Mouse (Mus musculus) cerebellum, adult 11-12 months (tissue): ENCODE measurements at regions not wholly inside any gene's neighbourhood (a gene's known extent, or its start where the extent isn't known, plus 50 kb on each side); places are given as distances from the start of the nearest gene placed in this dataset.
A peak's percentile ranks its signal among the peaks of the same experiment; 100 is the strongest.

Source experiments
- DNase-seq: peaks from one replicate; pipeline ENCODE4 v3.0.0; 2022

- no peak for DNase-seq
Observed at GRCm38 (mm10) chr6:147755750-147756523, 280.3 kb downstream of the Ccdc91 start.

GRCm38 (mm10) chr6:147759485-147759884 is 283.9 kb downstream of the Ccdc91 start:
- DNase-seq: no peak

DNA sequence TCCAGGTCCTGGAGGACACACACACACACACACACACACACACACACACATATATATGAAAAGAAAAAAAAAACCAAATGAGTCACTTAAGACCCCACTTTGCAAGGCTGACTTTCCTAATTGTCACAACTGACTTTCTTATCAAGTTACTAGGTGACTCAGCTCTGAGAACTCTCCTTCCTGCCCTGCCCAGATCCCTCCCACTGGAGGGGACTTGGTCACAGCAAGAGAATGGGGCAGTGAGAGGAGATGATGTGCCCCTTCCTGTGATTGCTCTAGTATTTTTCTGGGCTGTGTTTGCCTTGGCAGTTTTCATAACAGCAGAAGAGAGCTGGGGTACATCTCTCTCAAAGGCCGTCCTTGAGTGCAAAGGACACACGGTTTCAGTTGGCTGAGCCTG is 284.5 kb downstream of the Ccdc91 start:
- no peak for DNase-seq

GRCm38 (mm10) chr6:147765241-147765640 is 281.8 kb upstream of the Far2 start:
- no peak for DNase-seq

- DNase-seq: no peak
Observed at GRCm38 (mm10) chr6:147769180-147769579, 277.9 kb upstream of the Far2 start.

- DNase-seq: no peak
Observed at GRCm38 (mm10) chr6:147770034-147770433, 277.0 kb upstream of the Far2 start.

DNA sequence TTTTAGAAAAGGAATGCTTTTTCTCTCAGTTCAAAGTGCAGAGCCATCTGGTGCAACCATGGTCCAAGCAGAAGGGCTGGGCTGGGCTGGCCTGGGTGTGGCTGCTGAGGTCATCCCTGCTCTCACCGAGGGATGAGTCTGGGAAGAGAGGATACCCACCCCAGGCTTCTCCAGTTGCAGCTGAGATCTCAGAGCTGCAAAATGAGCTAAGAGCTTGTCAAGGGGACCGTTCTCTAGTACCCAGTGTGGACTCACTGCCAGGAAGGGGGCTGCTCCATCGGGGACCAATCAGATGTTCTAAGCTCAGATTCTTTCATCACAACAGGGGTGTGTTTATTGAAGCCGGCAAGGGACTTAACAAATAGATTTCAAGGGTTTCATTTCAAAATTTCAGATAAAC is 275.6 kb upstream of the Far2 start:
- DNase-seq: peak; percentile 7

- DNase-seq: no peak
Observed at GRCm38 (mm10) chr6:147773904-147774303, 273.2 kb upstream of the Far2 start.

GRCm38 (mm10) chr6:147774626-147775025 is 272.4 kb upstream of the Far2 start:
- DNase-seq: no peak

- no peak for DNase-seq
Observed at GRCm38 (mm10) chr6:147779466-147779865, 267.6 kb upstream of the Far2 start.

GRCm38 (mm10) chr6:147784249-147784648 is 262.8 kb upstream of the Far2 start:
- no peak for DNase-seq

- DNase-seq: no peak
Observed at GRCm38 (mm10) chr6:147784854-147785253, 262.2 kb upstream of the Far2 start.

- DNase-seq: peak; percentile 4
Observed at GRCm38 (mm10) chr6:147788095-147788494, 259.0 kb upstream of the Far2 start.

- DNase-seq: no peak
Observed at GRCm38 (mm10) chr6:147789112-147789511, 257.9 kb upstream of the Far2 start.

DNA sequence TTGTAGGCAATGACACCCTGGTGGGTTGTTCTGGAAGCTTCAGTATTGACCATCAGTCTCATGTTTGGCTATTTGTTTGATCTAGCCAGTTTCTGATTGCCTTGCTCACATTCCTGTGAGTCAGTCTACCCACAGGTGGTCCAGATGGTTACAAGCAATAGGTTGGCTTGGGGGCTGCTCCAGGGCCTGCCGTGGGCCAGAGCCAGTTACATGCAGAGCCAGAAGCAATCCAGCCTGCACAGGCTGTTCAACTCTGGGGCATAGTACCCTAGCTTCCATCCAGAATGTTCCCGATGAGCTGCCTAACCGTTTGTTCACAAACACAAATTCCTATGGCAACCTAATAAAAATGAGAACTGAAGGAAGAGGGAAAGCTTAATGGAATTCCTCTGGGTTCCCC is 253.2 kb upstream of the Far2 start:
- DNase-seq: no peak

DNA sequence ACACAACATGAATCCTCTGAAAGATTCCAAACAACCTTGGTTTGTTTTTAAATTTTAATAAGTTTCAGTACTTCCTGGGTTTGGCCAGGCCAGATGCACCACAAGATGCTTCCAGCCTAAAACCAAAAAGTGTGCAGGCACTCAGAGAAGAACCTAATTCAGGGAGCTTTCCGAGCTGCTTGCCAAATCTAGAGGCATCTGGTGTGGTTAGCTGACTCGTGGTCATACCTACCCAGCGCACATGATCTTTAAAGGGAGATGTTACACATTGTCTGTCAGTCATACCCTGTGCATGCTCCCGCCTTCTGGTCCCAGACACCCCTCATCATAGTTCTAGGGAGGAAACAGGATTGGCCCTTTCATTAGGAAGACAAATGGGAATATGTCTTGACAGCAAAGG is 252.7 kb upstream of the Far2 start:
- no peak for DNase-seq

DNA sequence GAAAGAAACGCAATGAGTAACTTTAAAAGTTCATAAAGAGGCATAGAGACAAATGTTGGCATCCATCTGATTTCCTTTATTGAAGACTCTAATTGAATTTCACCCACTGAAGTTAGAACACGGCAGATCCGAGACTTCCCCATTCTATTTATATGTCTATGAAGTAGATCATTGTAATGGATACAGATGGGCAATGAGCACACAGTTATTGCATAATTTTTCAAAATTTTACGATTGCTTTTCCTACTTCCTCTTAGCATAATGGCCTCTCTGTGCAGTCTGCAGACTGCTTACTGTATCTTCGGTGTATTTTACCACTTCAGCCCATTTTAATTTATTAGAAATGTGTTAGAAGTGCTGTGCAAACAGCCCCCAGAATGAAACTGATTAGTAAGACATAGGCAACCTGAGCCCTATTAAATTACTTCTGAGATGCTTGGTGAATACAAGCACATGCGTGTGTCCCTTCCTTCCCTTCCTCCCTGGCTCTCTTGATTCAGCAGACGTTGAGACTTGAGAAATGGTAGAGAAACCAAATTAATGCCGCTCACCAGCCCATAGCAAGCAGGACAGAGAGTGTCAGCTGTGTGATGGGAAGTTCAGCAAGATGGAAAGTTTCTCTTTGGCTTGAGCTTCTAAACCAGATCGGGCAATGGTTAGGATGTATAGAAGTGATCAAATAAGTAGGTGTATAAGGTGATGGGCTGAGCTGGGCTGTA is 247.9 kb upstream of the Far2 start:
- DNase-seq: no peak

GRCm38 (mm10) chr6:147799861-147800260 is 247.2 kb upstream of the Far2 start:
- no peak for DNase-seq

- no peak for DNase-seq
Observed at GRCm38 (mm10) chr6:147800846-147801245, 246.2 kb upstream of the Far2 start.

DNA sequence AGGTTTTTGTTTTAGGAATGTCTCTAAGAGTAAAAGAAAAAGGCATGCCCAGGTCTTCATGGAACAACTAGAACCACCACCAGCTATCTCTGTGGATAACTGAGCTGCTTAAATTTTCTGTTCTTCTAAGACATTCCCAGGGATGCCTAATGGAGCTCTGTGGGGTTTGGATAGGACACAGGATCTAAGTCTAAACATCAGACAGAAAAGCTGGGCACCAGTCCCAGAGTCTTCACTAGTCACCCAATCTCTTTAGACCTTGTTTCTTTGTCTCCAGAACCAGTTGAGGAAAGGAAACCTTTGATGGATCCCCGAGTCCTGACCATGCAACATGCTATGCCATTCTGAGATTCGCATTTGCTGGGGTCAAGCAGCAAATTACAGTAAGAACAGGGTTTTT is 243.2 kb upstream of the Far2 start:
- DNase-seq: no peak

DNA sequence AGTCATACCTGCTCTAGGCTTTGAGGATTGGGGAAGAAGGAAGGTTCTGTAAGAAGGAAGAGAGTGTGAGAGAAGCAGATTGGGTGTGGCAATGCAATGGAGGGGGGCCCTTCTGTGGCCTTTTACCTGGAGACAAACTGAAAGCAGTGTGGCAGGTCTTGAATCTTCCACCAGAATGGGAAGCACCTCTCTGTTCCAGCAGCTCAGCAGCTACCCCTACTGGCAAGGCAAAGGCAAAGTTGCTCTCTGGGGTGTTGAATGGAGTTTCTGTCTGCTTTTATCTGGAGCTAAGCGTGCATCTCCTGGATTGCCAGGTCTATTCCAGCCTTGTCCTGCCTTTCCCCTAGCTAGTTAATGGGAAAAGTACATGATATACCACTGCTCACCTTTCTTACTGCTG is 236.3 kb upstream of the Far2 start:
- DNase-seq: peak; percentile 45

DNA sequence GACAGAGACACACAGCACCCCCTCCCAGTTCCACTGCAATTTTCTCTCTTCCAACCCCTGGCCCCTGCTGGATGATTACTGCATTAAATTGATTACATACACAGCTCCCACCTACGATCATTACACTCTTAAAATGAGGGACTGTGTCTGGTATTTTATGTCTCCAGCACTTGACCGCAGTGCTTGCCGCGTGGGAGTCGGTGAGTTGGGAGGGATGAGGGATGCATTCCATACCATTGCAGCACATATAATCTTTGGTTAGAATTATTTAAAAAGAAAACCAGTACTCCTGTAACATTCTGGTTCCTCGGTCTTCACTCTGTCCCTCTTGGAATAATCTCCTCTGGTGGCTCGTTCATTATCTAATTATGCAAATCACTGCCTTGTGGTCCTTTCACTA is 230.2 kb upstream of the Far2 start:
- DNase-seq: no peak

- no peak for DNase-seq
Observed at GRCm38 (mm10) chr6:147817262-147817661, 229.8 kb upstream of the Far2 start.

- no peak for DNase-seq
Observed at GRCm38 (mm10) chr6:147822215-147822614, 224.8 kb upstream of the Far2 start.

DNA sequence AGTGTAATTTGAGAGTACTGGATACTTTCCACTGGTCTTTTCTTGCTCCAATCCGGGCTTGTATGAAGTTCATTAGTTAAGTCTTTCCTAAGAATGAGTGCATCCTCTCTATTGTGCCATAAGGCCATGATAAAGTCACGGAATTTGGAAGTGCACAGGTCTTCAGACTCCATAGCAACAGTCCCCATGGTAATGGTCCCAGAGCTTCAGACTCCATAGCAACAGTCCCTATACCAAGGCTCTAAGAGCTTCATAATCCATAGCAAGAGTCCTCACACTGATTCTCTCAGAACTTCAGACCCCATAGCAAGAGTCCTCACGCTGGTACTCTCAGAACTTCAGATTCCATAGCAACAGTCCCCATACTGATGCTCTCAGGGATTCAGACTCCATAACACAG is 214.5 kb upstream of the Far2 start:
- no peak for DNase-seq
